Mouse (Mus musculus) stomach, embryonic 14.5 days (tissue): ENCODE data around the gene Ahnak. TPM values are rescaled to one million over a fixed set of nuclear protein-coding genes. Genes with fewer than 3 reads are reported as not detected.
"Not testable (repeated sequence)": the region's sequence is repeated elsewhere in the genome, so short reads cannot be mapped to it uniquely, and the experiment has no call there.

Experiments
- ATAC-seq: fragments of 200-750 bp; cut with Nextera tagmentation; 2 replicates; pipeline ENCODE4 v1.8.0; 2017; ENCODE audit warnings: low read depth, moderate TSS enrichment; ENCODE audit not compliant: insufficient number of reproducible peaks, insufficient read depth, low FRiP score
- H3K27ac ChIP-seq: fragments of 300-500 bp; sonication (generic); 2 replicates; pipeline ENCODE4 v1.5.1; 2014; ENCODE audit warnings: mild to moderate bottlenecking, low read length, moderate library complexity, mixed read lengths
- H3K27me3 ChIP-seq: fragments of 300-500 bp; sonication (generic); 2 replicates; pipeline ENCODE4 v1.6.1; 2014; ENCODE audit warnings: low read length, control low read depth, mixed read lengths; ENCODE audit not compliant: control insufficient read depth, insufficient read depth
- H3K36me3 ChIP-seq: fragments of 300-500 bp; sonication (generic); 2 replicates; pipeline ENCODE4 v1.6.1; 2014; ENCODE audit warnings: mild to moderate bottlenecking, control low read depth, low read length, moderate library complexity, mixed read lengths; ENCODE audit not compliant: control insufficient read depth, insufficient read depth
- H3K4me1 ChIP-seq: fragments of 300-500 bp; sonication (generic); 2 replicates; pipeline ENCODE4 v1.6.1; 2014; ENCODE audit warnings: low read length, control low read depth, mixed read lengths; ENCODE audit not compliant: control insufficient read depth, insufficient read depth
- H3K4me2 ChIP-seq: fragments of 300-500 bp; sonication (generic); replicated peaks from 2 replicates; pipeline ENCODE4 v1.6.1; 2014; ENCODE audit warnings: low read depth, low read length, control low read depth
- H3K4me3 ChIP-seq: fragments of 300-500 bp; sonication (generic); 2 replicates; pipeline ENCODE4 v1.5.1; 2014; ENCODE audit warnings: low read depth, low read length, control low read depth
- H3K9ac ChIP-seq: fragments of 300-500 bp; sonication (generic); replicated peaks from 2 replicates; pipeline ENCODE4 v1.6.1; 2014; ENCODE audit warnings: low read depth, mild to moderate bottlenecking, control low read depth, low read length, moderate library complexity, mixed read lengths
- H3K9me3 ChIP-seq: fragments of 300-500 bp; sonication (generic); 2 replicates; pipeline ENCODE4 v1.6.1; 2016; ENCODE audit warnings: low read depth, low read length, control low read depth; ENCODE audit not compliant: control insufficient read depth
- WGBS: fragments of 180-500 bp; shearing (Covaris S2); extraction: QIAGEN DNeasy Blood & Tissue Kit; methylation state at CpG from one replicate; pipeline ENCODE4 v1.1.7; 2014; 5-methylcytosine and 5-hydroxymethylcytosine counted together
- polyA plus RNA-seq: library from polyadenylated mRNA; unstranded; fragments of >200 nt; fragmentation: Nextera tagmentation; extraction: Ambion mirVana; gene quantifications from 2 replicates; pipeline ENCODE4 v1.2.1, GENCODE M21; 2014

The Ahnak gene
- polyA plus RNA-seq, 1 experiment from 2014 or later = 33.4 TPM

- Histone ChIP-seq H3K27me3 (no peaks in the 10 kb centered on the region), H3K9ac (no peak overlapping the region), H3K4me3 (no peak overlapping the region), H3K36me3 (no peaks in the 10 kb centered on the region; the same call in 1 of the 2 replicates), H3K27ac (no peak overlapping the region), H3K9me3 (no peaks in the 10 kb centered on the region), H3K4me2 (no peak overlapping the region), H3K4me1 (no peaks in the 10 kb centered on the region)
- ATAC-seq = no peak
- 79% methylated on average over 4 of the region's 4 CpGs for whole genome bisulfite sequencing
Observed at GRCm38 (mm10) chr19:9116268-9116667, 127.2 kb downstream of the Ahnak start.

GRCm38 (mm10) chr19:9117275-9117674 lies 128.2 kb downstream of the Ahnak start:
- H3K4me2 ChIP-seq = no peak overlapping the region
- H3K36me3 ChIP-seq = no peaks in the 10 kb centered on the region; the same call in 1 of the 2 replicates
- WGBS = 73% methylated on average over 5 of the region's 5 CpGs
- no peak overlapping the region for H3K4me3 ChIP-seq
- no peaks in the 10 kb centered on the region for H3K4me1 ChIP-seq
- H3K27ac ChIP-seq = no peak overlapping the region
- no peak overlapping the region for H3K9ac ChIP-seq
- ATAC-seq = no peak
- no peaks in the 10 kb centered on the region for H3K27me3 ChIP-seq
- no peaks in the 10 kb centered on the region for H3K9me3 ChIP-seq

GRCm38 (mm10) chr19:9119655-9120425 lies 130.8 kb downstream of the Ahnak start:
- Histone ChIP-seq H3K4me1 (no peaks in the 10 kb centered on the region), H3K4me2 (no peak overlapping the region), H3K9ac (no peak overlapping the region), H3K27me3 (no peaks in the 10 kb centered on the region), H3K9me3 (no peaks in the 10 kb centered on the region), H3K36me3 (no peaks in the 10 kb centered on the region; the same call in 1 of the 2 replicates), H3K4me3 (no peak overlapping the region), H3K27ac (no peak overlapping the region)
- ATAC-seq = no peak
- WGBS = 91% methylated on average over 3 of the region's 3 CpGs

- H3K4me3 ChIP-seq = no peak overlapping the region
- H3K9me3 ChIP-seq = no peaks in the 10 kb centered on the region
- no peak overlapping the region for H3K4me2 ChIP-seq
- ATAC-seq = no peak
- no peaks in the 10 kb centered on the region for H3K27me3 ChIP-seq
- no peak overlapping the region for H3K9ac ChIP-seq
- H3K27ac ChIP-seq = no peak overlapping the region
- H3K4me1 ChIP-seq = no peaks in the 10 kb centered on the region
- 96% methylated on average over 1 of the region's 1 CpGs for WGBS
- no peaks in the 10 kb centered on the region for H3K36me3 ChIP-seq
Observed at GRCm38 (mm10) chr19:9122390-9122789, 133.3 kb downstream of the Ahnak start.

- ATAC-seq, H3K36me3 ChIP-seq, H3K27ac ChIP-seq, H3K4me3 ChIP-seq, H3K27me3 ChIP-seq, H3K4me2 ChIP-seq, H3K9me3 ChIP-seq, H3K4me1 ChIP-seq, H3K9ac ChIP-seq: not testable (repeated sequence)
- 89% methylated on average over 2 of the region's 2 CpGs for whole genome bisulfite sequencing
Observed at GRCm38 (mm10) chr19:9123986-9124385, 134.9 kb downstream of the Ahnak start.

Other genes starting within 250 kb of the Ahnak start
- gene 1700092M07Rik, start 248.6 kb upstream of the Ahnak start, polyA plus RNA-seq = 1.0 and 1.9 TPM in 2 replicates
- 141 and 143 TPM in 2 replicates for gene Stx5a, start 247.9 kb upstream of the Ahnak start, polyA plus RNA-seq
- 168 and 178 TPM in 2 replicates for gene Nxf1, start 232.2 kb upstream of the Ahnak start, polyA plus RNA-seq
- gene Tmem223, start 218.3 kb upstream of the Ahnak start, polyA plus RNA-seq = 178 and 194 TPM in 2 replicates
- 85.4 and 94.0 TPM in 2 replicates for gene Tmem179b, start 214.8 kb upstream of the Ahnak start, polyA plus RNA-seq
- gene Taf6l, start 202.9 kb upstream of the Ahnak start, polyA plus RNA-seq = 17.1 and 17.5 TPM in 2 replicates
- 140 and 151 TPM in 2 replicates for gene Polr2g, start 190.7 kb upstream of the Ahnak start, polyA plus RNA-seq
- 4.7 and 5.2 TPM in 2 replicates for gene Zbtb3, start 186.7 kb upstream of the Ahnak start, polyA plus RNA-seq
- 47.5 and 51.7 TPM in 2 replicates for gene Ttc9c, start 170.0 kb upstream of the Ahnak start, polyA plus RNA-seq
- gene Hnrnpul2, start 169.3 kb upstream of the Ahnak start, polyA plus RNA-seq = 10.0 and 10.1 TPM in 2 replicates
- not detected in 2 replicates for gene AC129217.1, start 159.5 kb upstream of the Ahnak start, polyA plus RNA-seq
- 42.5 and 43.0 TPM in 2 replicates for gene Bscl2, start 151.8 kb upstream of the Ahnak start, polyA plus RNA-seq
- gene Gng3, start 150.1 kb upstream of the Ahnak start, polyA plus RNA-seq = 13.9 and 17.8 TPM in 2 replicates
- 1.2 and 1.6 TPM in 2 replicates for gene Lrrn4cl, start 138.5 kb upstream of the Ahnak start, polyA plus RNA-seq
- gene Ubxn1, start 117.8 kb upstream of the Ahnak start, polyA plus RNA-seq = 154 and 162 TPM in 2 replicates
- gene Uqcc3, start 108.4 kb upstream of the Ahnak start, polyA plus RNA-seq = 63.9 and 67.6 TPM in 2 replicates
- gene Lbhd1, start 105.6 kb upstream of the Ahnak start, polyA plus RNA-seq = 58.5 and 82.3 TPM in 2 replicates
- gene Gm49403, start 105.4 kb upstream of the Ahnak start, polyA plus RNA-seq = not detected in 2 replicates
- gene 1810009A15Rik, start 100.4 kb upstream of the Ahnak start, polyA plus RNA-seq = 71.0 and 82.4 TPM in 2 replicates
- gene Gm49416, start 100.4 kb upstream of the Ahnak start, polyA plus RNA-seq = not detected in 2 replicates
- 29.3 and 33.5 TPM in 2 replicates for gene Ints5, start 96.3 kb upstream of the Ahnak start, polyA plus RNA-seq
- 82.0 and 90.3 TPM in 2 replicates for gene Ganab, start 91.2 kb upstream of the Ahnak start, polyA plus RNA-seq
- gene B3gat3, start 68.9 kb upstream of the Ahnak start, polyA plus RNA-seq = 35.7 and 37.5 TPM in 2 replicates
- gene Rom1, start 59.9 kb upstream of the Ahnak start, polyA plus RNA-seq = 1.0 and 2.0 TPM in 2 replicates
- gene Eml3, start 59.7 kb upstream of the Ahnak start, polyA plus RNA-seq = 16.8 and 18.2 TPM in 2 replicates
- gene Mta2, start 47.4 kb upstream of the Ahnak start, polyA plus RNA-seq = 41.5 and 45.3 TPM in 2 replicates
- 27.2 and 27.6 TPM in 2 replicates for gene Tut1, start 35.4 kb upstream of the Ahnak start, polyA plus RNA-seq
- 469 and 470 TPM in 2 replicates for gene Eef1g, start 22.2 kb upstream of the Ahnak start, polyA plus RNA-seq
- gene Scgb1a1, start 98.7 kb downstream of the Ahnak start, polyA plus RNA-seq = not detected in 2 replicates
- gene Asrgl1, start 146.4 kb downstream of the Ahnak start, polyA plus RNA-seq = 9.3 and 15.2 TPM in 2 replicates